Mouse (Mus musculus) MEL (cell line): ENCODE measurements around the gene Zmiz1. TPM values are rescaled to one million over a fixed set of nuclear protein-coding genes. Genes with fewer than 3 reads are reported as not detected.

Experiments
- DNase-seq: peaks from one replicate; pipeline ENCODE4 v3.0.0; 2011; ENCODE audit warnings: low read depth, low spot score
- H3K27ac ChIP-seq: 2 replicates; pipeline ENCODE4 v1.5.1; 2012; ENCODE audit warnings: low read depth, mild to moderate bottlenecking, control low read depth, low read length, moderate library complexity; ENCODE audit not compliant: control insufficient read depth
- H3K27me3 ChIP-seq, 2 experiments: fragments of 150-350 bp in 1 of 2; sonication (generic) in 1 of 2; 2 replicates each; pipeline ENCODE4 v1.6.1; 2012; ENCODE audit warnings: low read length in 2 of 2, mild to moderate bottlenecking in 2 of 2, improper control_type of control experiment in 1 of 2, moderate library complexity in 1 of 2; ENCODE audit not compliant: insufficient read depth in 2 of 2, control insufficient read depth in 1 of 2
- H3K36me3 ChIP-seq, 2 experiments: 2 replicates each; pipeline ENCODE4 v1.6.1; 2012 to 2014; ENCODE audit warnings: low read length in 2 of 2, improper control_type of control experiment in 1 of 2, inconsistent platforms in 1 of 2, mild to moderate bottlenecking in 1 of 2; ENCODE audit not compliant: insufficient read depth in 2 of 2, control insufficient read depth in 1 of 2
- H3K4me1 ChIP-seq, 2 experiments: fragments of 150-350 bp in 1 of 2; sonication (generic) in 1 of 2; 2 replicates each; pipeline ENCODE4 v1.6.1; 2012; ENCODE audit warnings: low read length in 2 of 2, improper control_type of control experiment in 1 of 2, mild to moderate bottlenecking in 1 of 2; ENCODE audit not compliant: insufficient read depth in 2 of 2, control insufficient read depth in 1 of 2
- H3K4me3 ChIP-seq, 2 experiments: fragments of 150-350 bp in 1 of 2; sonication (generic) in 1 of 2; 2 replicates each; pipeline ENCODE4 v1.5.1; 2012; ENCODE audit warnings: low read depth in 2 of 2, low read length in 2 of 2, mild to moderate bottlenecking in 2 of 2, moderate library complexity in 2 of 2, control low read depth in 1 of 2, improper control_type of control experiment in 1 of 2; ENCODE audit not compliant: control insufficient read depth in 1 of 2, insufficient read depth in 1 of 2
- H3K79me2 ChIP-seq: 2 replicates; pipeline ENCODE4 v1.6.1; 2012; ENCODE audit warnings: mild to moderate bottlenecking, low read length, moderate library complexity; ENCODE audit not compliant: control insufficient read depth, poor library complexity, insufficient read depth
- H3K9ac ChIP-seq: 2 replicates; pipeline ENCODE4 v1.6.1; 2012; ENCODE audit warnings: low read depth, mild to moderate bottlenecking, control low read depth, low read length, moderate library complexity; ENCODE audit not compliant: control insufficient read depth, poor library complexity, severe bottlenecking
- H3K9me3 ChIP-seq: fragments of 150-350 bp; sonication (generic); replicated peaks from 2 replicates; pipeline ENCODE4 v1.6.1; 2012; ENCODE audit warnings: mild to moderate bottlenecking, low read length, improper control_type of control experiment, moderate library complexity; ENCODE audit not compliant: insufficient read depth
- CHD1 ChIP-seq: IDR thresholded peaks from 2 replicates; pipeline ENCODE4 v1.6.1; 2012; ENCODE audit warnings: low read depth, mild to moderate bottlenecking, inconsistent platforms, low read length, improper control_type of control experiment
- CHD2 ChIP-seq: IDR thresholded peaks from 2 replicates; pipeline ENCODE4 v1.6.1; 2011; ENCODE audit warnings: low read length, improper control_type of control experiment
- CTCF ChIP-seq, 3 experiments: IDR thresholded peaks in 2 of 3; conservative IDR thresholded peaks in 1 of 3; 2 replicates each; pipeline ENCODE4 v1.5.1; 2011 to 2012; ENCODE audit warnings: low read length in 3 of 3, low read depth in 2 of 3, mild to moderate bottlenecking in 2 of 3, improper control_type of control experiment in 1 of 3, inconsistent platforms in 1 of 3, mixed read lengths in 1 of 3, moderate library complexity in 1 of 3; ENCODE audit not compliant: control insufficient read depth in 1 of 3, insufficient read depth in 1 of 3, poor library complexity in 1 of 3, severe bottlenecking in 1 of 3
- ETS1 ChIP-seq: IDR thresholded peaks from 2 replicates; pipeline ENCODE4 v1.6.1; 2012; ENCODE audit warnings: low read depth, mild to moderate bottlenecking, inconsistent platforms, low read length, improper control_type of control experiment, moderate library complexity
- GATA1 ChIP-seq: IDR thresholded peaks from 2 replicates; pipeline ENCODE4 v1.6.1; 2011; ENCODE audit warnings: low read depth, low read length, improper control_type of control experiment
- HCFC1 ChIP-seq: IDR thresholded peaks from 2 replicates; pipeline ENCODE4 v1.6.1; 2012; ENCODE audit warnings: low read depth, mild to moderate bottlenecking, inconsistent platforms, low read length, improper control_type of control experiment, moderate library complexity
- MAFK ChIP-seq: IDR thresholded peaks from 2 replicates; pipeline ENCODE4 v1.6.1; 2011; ENCODE audit warnings: low read depth, mild to moderate bottlenecking, low read length, improper control_type of control experiment, borderline replicate concordance
- MAX ChIP-seq: IDR thresholded peaks from 2 replicates; pipeline ENCODE4 v1.6.1; 2011; ENCODE audit warnings: low read length, improper control_type of control experiment
- MAZ ChIP-seq: IDR thresholded peaks from 2 replicates; pipeline ENCODE4 v1.6.1; 2012; ENCODE audit warnings: low read depth, mild to moderate bottlenecking, inconsistent platforms, low read length, improper control_type of control experiment
- MEF2A ChIP-seq: IDR thresholded peaks from 2 replicates; pipeline ENCODE4 v1.6.1; 2014; ENCODE audit warnings: low read depth, mild to moderate bottlenecking, inconsistent platforms, low read length, improper control_type of control experiment; ENCODE audit not compliant: poor library complexity, insufficient replicate concordance, severe bottlenecking; ENCODE audit errors: extremely low read depth
- MYC ChIP-seq: IDR thresholded peaks from 2 replicates; pipeline ENCODE4 v1.6.1; 2011; ENCODE audit warnings: low read depth, mild to moderate bottlenecking, low read length, improper control_type of control experiment, moderate library complexity
- NRF1 ChIP-seq: IDR thresholded peaks from 2 replicates; pipeline ENCODE4 v1.6.1; 2014; ENCODE audit warnings: low read depth, mild to moderate bottlenecking, inconsistent platforms, low read length, improper control_type of control experiment, moderate library complexity; ENCODE audit not compliant: poor library complexity, insufficient read depth, severe bottlenecking
- POLR2A ChIP-seq, 2 experiments: IDR thresholded peaks; 2 replicates each; pipeline ENCODE4 v1.6.1; 2011 to 2012; ENCODE audit warnings: low read length in 2 of 2, mild to moderate bottlenecking in 2 of 2, control low read depth in 1 of 2, improper control_type of control experiment in 1 of 2, low read depth in 1 of 2, moderate library complexity in 1 of 2; ENCODE audit not compliant: control insufficient read depth in 1 of 2, insufficient read depth in 1 of 2, poor library complexity in 1 of 2
- POLR2AphosphoS5 ChIP-seq: IDR thresholded peaks from 2 replicates; pipeline ENCODE4 v1.6.1; 2012; ENCODE audit warnings: low read depth, borderline replicate concordance, mild to moderate bottlenecking, inconsistent platforms, low read length, moderate library complexity, mixed read lengths
- RCOR1 ChIP-seq: IDR thresholded peaks from 2 replicates; pipeline ENCODE4 v1.6.1; 2012; ENCODE audit warnings: low read depth, mild to moderate bottlenecking, inconsistent platforms, low read length, improper control_type of control experiment
- SIN3A ChIP-seq: IDR thresholded peaks from 2 replicates; pipeline ENCODE4 v1.6.1; 2012; ENCODE audit warnings: low read length, improper control_type of control experiment, inconsistent platforms
- SMC3 ChIP-seq: IDR thresholded peaks from 2 replicates; pipeline ENCODE4 v1.6.1; 2011; ENCODE audit warnings: low read depth, low read length, improper control_type of control experiment
- TAL1 ChIP-seq: IDR thresholded peaks from 2 replicates; pipeline ENCODE4 v1.6.1; 2012; ENCODE audit warnings: mild to moderate bottlenecking, inconsistent platforms, low read length, moderate library complexity, mixed read lengths
- TBP ChIP-seq: IDR thresholded peaks from 2 replicates; pipeline ENCODE4 v1.8.0; 2011; ENCODE audit warnings: low read depth, low read length, improper control_type of control experiment
- TCF12 ChIP-seq: IDR thresholded peaks from 2 replicates; pipeline ENCODE4 v1.6.1; 2014; ENCODE audit warnings: low read depth, mild to moderate bottlenecking, inconsistent platforms, low read length, improper control_type of control experiment, moderate library complexity
- UBTF ChIP-seq: IDR thresholded peaks from 2 replicates; pipeline ENCODE4 v1.6.1; 2012; ENCODE audit warnings: low read depth, mild to moderate bottlenecking, inconsistent platforms, low read length, improper control_type of control experiment, moderate library complexity, borderline replicate concordance; ENCODE audit not compliant: insufficient read depth
- USF1 ChIP-seq: IDR thresholded peaks from 2 replicates; pipeline ENCODE4 v1.6.1; 2014; ENCODE audit warnings: low read depth, mild to moderate bottlenecking, inconsistent platforms, low read length, improper control_type of control experiment, moderate library complexity
- USF2 ChIP-seq, 2 experiments: IDR thresholded peaks; 2 replicates each; pipeline ENCODE4 v1.6.1; 2011 to 2012; ENCODE audit warnings: improper control_type of control experiment in 2 of 2, low read length in 2 of 2, borderline replicate concordance in 1 of 2, inconsistent platforms in 1 of 2, low read depth in 1 of 2, mild to moderate bottlenecking in 1 of 2; ENCODE audit not compliant: insufficient read depth in 1 of 2
- ZC3H11A ChIP-seq: IDR thresholded peaks from 2 replicates; pipeline ENCODE4 v1.6.1; 2012; ENCODE audit warnings: low read depth, mild to moderate bottlenecking, inconsistent platforms, low read length, improper control_type of control experiment
- ZKSCAN1 ChIP-seq: IDR thresholded peaks from 2 replicates; pipeline ENCODE4 v1.6.1; 2012; ENCODE audit warnings: low read depth, mild to moderate bottlenecking, inconsistent platforms, low read length, improper control_type of control experiment, moderate library complexity
- ZNF384 ChIP-seq: IDR thresholded peaks from 2 replicates; pipeline ENCODE4 v1.6.1; 2012; ENCODE audit warnings: low read depth, mild to moderate bottlenecking, inconsistent platforms, low read length, improper control_type of control experiment
- polyA plus RNA-seq, 2 experiments: library from polyadenylated mRNA; stranded (reverse) in 1 of 2; unstranded in 1 of 2; fragments of >175 nt in 1 of 2; fragments of >200 nt in 1 of 2; gene quantifications; 2 replicates each; pipeline versions ENCODE4 v1.2.1 to v1.2.4; 2012; ENCODE audit warnings: low replicate concordance in 2 of 2, low read depth in 1 of 2; ENCODE audit not compliant: insufficient read length in 2 of 2, insufficient read depth in 1 of 2, missing spikeins in 1 of 2
- total RNA-seq: library from RNA; depleted of rRNA; stranded (reverse); fragments of 300-350 nt; gene quantifications from 2 replicates; pipeline ENCODE4 v1.2.3, GENCODE M21; 2012

Zmiz1 gene
- total and polyA plus RNA-seq, 3 experiments, result 2.7 to 19.9 TPM; not detected in 1

- H3K27ac ChIP-seq, result no peak overlapping the region
- no peak for DNase-seq
- H3K9ac ChIP-seq, result no peak overlapping the region
- H3K27me3 ChIP-seq, result no peaks in the 10 kb centered on the region
- H3K4me3 ChIP-seq, result no peak overlapping the region
- H3K79me2 ChIP-seq, result no peaks in the 10 kb centered on the region
- TF ChIP-seq TCF12, result no peak
- no peak for TF ChIP-seq MYC
- no peak for TF ChIP-seq RCOR1
- no peak for TF ChIP-seq POLR2AphosphoS5
- TF ChIP-seq GATA1, result no peak
- TF ChIP-seq SMC3, result no peak
- no peak for TF ChIP-seq ZC3H11A
- no peak for TF ChIP-seq UBTF
- no peak for TF ChIP-seq CHD1
- no peak for TF ChIP-seq MEF2A
- no peak for TF ChIP-seq MAFK
- TF ChIP-seq TAL1, result no peak
- TF ChIP-seq TBP, result no peak
- no peak for TF ChIP-seq HCFC1
- TF ChIP-seq MAZ, result no peak
- TF ChIP-seq ETS1, result no peak
- TF ChIP-seq MAX, result no peak
- no peak for TF ChIP-seq CTCF (IDR thresholded peaks at IDR 0.05 in 2 of 3, conservative IDR thresholded peaks at IDR 0.05 in 1 of 3; ENCODE audit: control insufficient read depth in 1 of 3, insufficient read depth in 1 of 3, low read depth in 2 of 3, low read length in 3 of 3, poor library complexity in 1 of 3, severe bottlenecking in 1 of 3)
- no peaks in the 10 kb centered on the region for H3K9me3 ChIP-seq
- H3K4me1 ChIP-seq, result no peaks in the 10 kb centered on the region
- H3K36me3 ChIP-seq, result no peaks in the 10 kb centered on the region
These were observed 118.4 kb downstream of the Zmiz1 start for GRCm38 (mm10) chr14:25577431-25577830.

GRCm38 (mm10) chr14:25579597-25579996 lies 120.6 kb downstream of the Zmiz1 start:
- Histone ChIP-seq H3K36me3 (no peaks in the 10 kb centered on the region), H3K9ac (no peak overlapping the region), H3K9me3 (no peaks in the 10 kb centered on the region)
- TF ChIP-seq ETS1, result no peak
- TF ChIP-seq MAZ, result no peak
- TF ChIP-seq POLR2A (IDR thresholded peaks at IDR 0.05; ENCODE audit: control insufficient read depth in 1 of 2, insufficient read depth in 1 of 2, low read depth in 1 of 2, low read length in 2 of 2, poor library complexity in 1 of 2), result no peak
- TF ChIP-seq POLR2AphosphoS5, result no peak
- TF ChIP-seq ZNF384, result no peak
- no peak for TF ChIP-seq TAL1
- TF ChIP-seq MAFK, result no peak
- TF ChIP-seq HCFC1, result no peak
- no peak for TF ChIP-seq CHD2
- no peak for TF ChIP-seq USF2 (IDR thresholded peaks at IDR 0.05; ENCODE audit: borderline replicate concordance in 1 of 2, insufficient read depth in 1 of 2, low read depth in 1 of 2, low read length in 2 of 2)
- TF ChIP-seq ZKSCAN1, result no peak
- TF ChIP-seq TBP, result no peak
- no peak for TF ChIP-seq NRF1
- no peak for TF ChIP-seq USF1
- TF ChIP-seq SIN3A, result no peak
- no peak for TF ChIP-seq MYC
- TF ChIP-seq ZC3H11A, result no peak
- TF ChIP-seq, all 39 proteins: peak for 0
- Histone ChIP-seq H3K27ac (no peak overlapping the region), H3K79me2 (no peaks in the 10 kb centered on the region), H3K4me1 (no peaks in the 10 kb centered on the region), H3K27me3 (no peaks in the 10 kb centered on the region), H3K4me3 (no peak overlapping the region)
- DNase-seq, result no peak
